10 mouse cellular contexts compared by ENCODE assay signal in the genomic region with DNA sequence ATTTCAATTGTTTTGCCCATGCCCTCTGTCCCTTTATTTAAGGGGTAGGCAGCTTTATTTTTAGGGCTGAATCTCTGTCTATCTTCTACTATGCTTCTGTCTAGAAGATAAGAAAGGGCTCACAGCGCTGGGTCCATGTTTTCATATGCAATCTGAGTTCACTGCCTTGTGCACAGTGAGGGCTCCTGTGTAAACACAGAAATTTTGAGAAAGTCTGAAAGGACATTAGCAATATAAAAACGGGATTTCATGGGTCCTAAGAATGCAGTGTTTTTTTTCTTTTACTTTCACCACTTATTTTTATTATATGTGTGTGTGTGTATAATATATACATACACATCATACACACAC. TPM values are rescaled to one million over a fixed set of nuclear protein-coding genes. Genes with fewer than 3 reads are reported as not detected.
A peak's percentile ranks its signal among the peaks of the same experiment; 100 is the strongest.
DNase-seq lines count a peak whose midpoint lies in the region; ATAC-seq lines count a peak whose summit lies in the region.
"Had no signal": no experiment of that assay in that cellular context is flagged by ENCODE, and none has a peak within 500 bp of the region (broad histone marks: within the 10 kb centered on the region; RNA-seq: fewer than 3 reads in every experiment).

No protein-coding gene starts in this region.

- H3K27ac ChIP-seq in heart, embryonic 10.5 days = peak overlapping the region; percentile 42; the same call in 1 of the 2 replicates
- peak overlapping the region; percentile 52; the same call in 1 of the 2 replicates for H3K27ac ChIP-seq in midbrain, embryonic 11.5 days (ENCODE audit: low read depth, low read length)
- H3K27ac ChIP-seq in midbrain, embryonic 16.5 days (ENCODE audit: low read length) = no peak overlapping the region
- peak overlapping the region; percentile 90 for H3K27ac ChIP-seq in limb, embryonic 12.5 days
- H3K27ac ChIP-seq: liver, embryonic 14.5 days had no signal

- ATAC-seq in midbrain, embryonic 11.5 days (ENCODE audit: low FRiP score) = peak; percentile 35; the same call in 1 of the 2 replicates
- no peak for ATAC-seq in midbrain, embryonic 16.5 days
- no peak for ATAC-seq in limb, embryonic 12.5 days (ENCODE audit: insufficient number of reproducible peaks, insufficient read depth, low FRiP score, low TSS enrichment, low read depth)
- ATAC-seq in megakaryocyte, adult 5-6 weeks (ENCODE audit: poor library complexity, severe bottlenecking) = no peak
- ATAC-seq: CD4-positive, CD25-positive, alpha-beta regulatory T cell, adult 4 months had no signal

- 44% methylated on average over 2 of the region's 2 CpGs for WGBS in heart, embryonic 10.5 days
- 66% methylated on average over 2 of the region's 2 CpGs for WGBS in midbrain, embryonic 11.5 days
- WGBS in midbrain, embryonic 16.5 days = 70% methylated on average over 2 of the region's 2 CpGs
- WGBS in limb, embryonic 12.5 days = 77% methylated on average over 2 of the region's 2 CpGs

- intact Hi-C loops in heart, postnatal 36 days (cut with DNase I) = no loop called here

- no peaks in the 10 kb centered on the region for H3K27me3 ChIP-seq in heart, embryonic 10.5 days (ENCODE audit: insufficient read depth, poor library complexity, severe bottlenecking)
- no peaks in the 10 kb centered on the region for H3K27me3 ChIP-seq in midbrain, embryonic 11.5 days (ENCODE audit: control insufficient read depth, insufficient read depth, low read length)
- H3K27me3 ChIP-seq in midbrain, embryonic 16.5 days (ENCODE audit: control insufficient read depth, insufficient read depth, low read depth, low read length) = no peaks in the 10 kb centered on the region
- H3K27me3 ChIP-seq in limb, embryonic 12.5 days = no peaks in the 10 kb centered on the region

- no peak for DNase-seq in heart, embryonic 10.5 days (ENCODE audit: low spot score)
- DNase-seq in heart, postnatal 36 days = no peak
- no peak for DNase-seq in midbrain, embryonic 11.5 days (ENCODE audit: low spot score, missing footprints)
- DNase-seq in embryo, embryonic 9.5 days (ENCODE audit: extremely low spot score) = no peak
- no peak for DNase-seq in gastrocnemius, postnatal 4 days (ENCODE audit: low spot score in 2 of 2)

- H3K9ac ChIP-seq in midbrain, embryonic 11.5 days (ENCODE audit: low read length) = no peak overlapping the region
- H3K9ac ChIP-seq in midbrain, embryonic 16.5 days (ENCODE audit: low read depth, low read length) = no peak overlapping the region
- H3K9ac ChIP-seq in limb, embryonic 12.5 days (replicated peaks) = no peak overlapping the region
- H3K9ac ChIP-seq: liver, embryonic 14.5 days had no signal

- H3K4me1 ChIP-seq in heart, embryonic 10.5 days = peaks cover 5% of the 10 kb centered on the region
- peaks cover 8% of the 10 kb centered on the region; the same call in 1 of the 2 replicates for H3K4me1 ChIP-seq in midbrain, embryonic 11.5 days (ENCODE audit: control insufficient read depth, insufficient read depth, low read length)
- H3K4me1 ChIP-seq in midbrain, embryonic 16.5 days (ENCODE audit: control insufficient read depth, insufficient read depth, low read length) = 0 out of 2 replicates have a peak, but pooled peaks cover 2% of the 10 kb centered on the region
- H3K4me1 ChIP-seq in limb, embryonic 12.5 days (replicated peaks) = peaks cover 12% of the 10 kb centered on the region; the same call in 1 of the 2 replicates

- no peaks in the 10 kb centered on the region for H3K36me3 ChIP-seq in heart, embryonic 10.5 days
- no peaks in the 10 kb centered on the region for H3K36me3 ChIP-seq in midbrain, embryonic 11.5 days (ENCODE audit: control insufficient read depth, insufficient read depth, low read length)
- no peaks in the 10 kb centered on the region for H3K36me3 ChIP-seq in midbrain, embryonic 16.5 days (ENCODE audit: control insufficient read depth, insufficient read depth, low read length)
- H3K36me3 ChIP-seq in limb, embryonic 12.5 days = no peaks in the 10 kb centered on the region

- H3K9me3 ChIP-seq in heart, embryonic 10.5 days = no peaks in the 10 kb centered on the region
- no peaks in the 10 kb centered on the region for H3K9me3 ChIP-seq in midbrain, embryonic 11.5 days (ENCODE audit: control insufficient read depth, low read length)
- no peaks in the 10 kb centered on the region for H3K9me3 ChIP-seq in midbrain, embryonic 16.5 days (replicated peaks; ENCODE audit: control insufficient read depth, low read length, poor library complexity, severe bottlenecking)
- H3K9me3 ChIP-seq in limb, embryonic 12.5 days = no peaks in the 10 kb centered on the region

- H3K4me3 ChIP-seq in heart, embryonic 10.5 days = no peak overlapping the region
- no peak overlapping the region for H3K4me3 ChIP-seq in midbrain, embryonic 11.5 days (ENCODE audit: low read depth, low read length)
- no peak overlapping the region for H3K4me3 ChIP-seq in midbrain, embryonic 16.5 days (ENCODE audit: low read depth, low read length)
- no peak overlapping the region for H3K4me3 ChIP-seq in limb, embryonic 12.5 days (replicated peaks)

- no peak overlapping the region for H3K4me2 ChIP-seq in midbrain, embryonic 11.5 days
- no peak overlapping the region for H3K4me2 ChIP-seq in midbrain, embryonic 16.5 days (ENCODE audit: low read length)
- H3K4me2 ChIP-seq in limb, embryonic 12.5 days = peak overlapping the region; percentile 30; the same call in 1 of the 2 replicates

RNA-seq across cellular contexts. Expression of a gene that starts 15.3 kb away (rescaled TPM):
- polyA plus RNA-seq in heart, embryonic 10.5 days (2016; fragmentation: Nextera tagmentation; extraction: Ambion mirVana) = 54.8 and 54.9 TPM in 2 replicates
- 10 to 100 TPM; 40.3 to 40.9 TPM for total RNA-seq in heart, postnatal 36 days (2021)
- 41.1 and 46.3 TPM in 2 replicates for polyA plus RNA-seq in midbrain, embryonic 11.5 days (2014; fragmentation: Nextera tagmentation; extraction: Ambion mirVana)
- 13.3 and 14.6 TPM in 2 replicates for polyA plus RNA-seq in midbrain, embryonic 16.5 days (2015; fragmentation: Nextera tagmentation; extraction: Ambion mirVana)
- 93.8 and 98.5 TPM in 2 replicates for polyA plus RNA-seq in limb, embryonic 12.5 days (2016; fragmentation: Nextera tagmentation; extraction: Ambion mirVana)
- total RNA-seq in gastrocnemius, postnatal 4 days (2021) = 10 to 100 TPM; 79.6 to 86.3 TPM
- 6.0 and 7.0 TPM in 2 replicates for total RNA-seq in megakaryocyte, adult 5-6 weeks (2015)
- total RNA-seq in megakaryocyte, adult 5-6 weeks (2017) = 8.3 and 10.1 TPM in 2 replicates

RNA-seq across cellular contexts. Expression of a gene that starts 40.5 kb away (rescaled TPM):
- 0.14 TPM in 1 of 2 replicates, not detected in the other for polyA plus RNA-seq in heart, embryonic 10.5 days (2016; fragmentation: Nextera tagmentation; extraction: Ambion mirVana)
- not detected for total RNA-seq in heart, postnatal 36 days (2021)
- polyA plus RNA-seq in midbrain, embryonic 11.5 days (2014; fragmentation: Nextera tagmentation; extraction: Ambion mirVana) = 0.15 TPM in 1 of 2 replicates, not detected in the other
- 0.10 TPM in 1 of 2 replicates, not detected in the other for polyA plus RNA-seq in midbrain, embryonic 16.5 days (2015; fragmentation: Nextera tagmentation; extraction: Ambion mirVana)
- polyA plus RNA-seq in limb, embryonic 12.5 days (2016; fragmentation: Nextera tagmentation; extraction: Ambion mirVana) = 0.09 TPM in 2 replicates
- total RNA-seq in gastrocnemius, postnatal 4 days (2021) = under 1 TPM; 0.27 to 0.39 TPM
- total RNA-seq in megakaryocyte, adult 5-6 weeks (2015) = not detected in 2 replicates
- total RNA-seq in megakaryocyte, adult 5-6 weeks (2017) = not detected in 2 replicates
- polyA plus RNA-seq: CD4-positive, CD25-positive, alpha-beta regulatory T cell, adult 4 months; liver, embryonic 14.5 days had no signal

RNA-seq across cellular contexts. Expression of a gene that starts 41.3 kb away (rescaled TPM):
- polyA plus RNA-seq in heart, embryonic 10.5 days (2016; fragmentation: Nextera tagmentation; extraction: Ambion mirVana) = 0.65 and 1.2 TPM in 2 replicates
- total RNA-seq in heart, postnatal 36 days (2021) = not detected
- 2.3 and 2.6 TPM in 2 replicates for polyA plus RNA-seq in midbrain, embryonic 11.5 days (2014; fragmentation: Nextera tagmentation; extraction: Ambion mirVana)
- 1.8 and 2.2 TPM in 2 replicates for polyA plus RNA-seq in midbrain, embryonic 16.5 days (2015; fragmentation: Nextera tagmentation; extraction: Ambion mirVana)
- polyA plus RNA-seq in limb, embryonic 12.5 days (2016; fragmentation: Nextera tagmentation; extraction: Ambion mirVana) = 1.1 and 2.8 TPM in 2 replicates
- under 1 TPM; 0.17 to 0.47 TPM for total RNA-seq in gastrocnemius, postnatal 4 days (2021)
- total RNA-seq in megakaryocyte, adult 5-6 weeks (2015) = not detected in 2 replicates
- total RNA-seq in megakaryocyte, adult 5-6 weeks (2017) = not detected in 2 replicates
- polyA plus RNA-seq: CD4-positive, CD25-positive, alpha-beta regulatory T cell, adult 4 months had no signal
